Mouse (Mus musculus) neural tube, embryonic 14.5 days (tissue): Measurements from ENCODE around the gene Tulp4. TPM values are rescaled to one million over a fixed set of nuclear protein-coding genes. Genes with fewer than 3 reads are reported as not detected.

Source experiments
- ATAC-seq: fragments of 200-750 bp; cut with Nextera tagmentation; 2 replicates; pipeline ENCODE4 v1.8.0; 2017; ENCODE audit warnings: low read depth, mild to moderate bottlenecking, moderate TSS enrichment, moderate library complexity
- H3K27ac ChIP-seq: fragments of 300-500 bp; sonication (generic); 2 replicates; pipeline ENCODE4 v1.5.1; 2014; ENCODE audit warnings: low read depth, mild to moderate bottlenecking, control low read depth, low read length, moderate library complexity, mixed read lengths
- H3K27me3 ChIP-seq: fragments of 300-500 bp; sonication (generic); 2 replicates; pipeline ENCODE4 v1.6.1; 2014; ENCODE audit warnings: low read length; ENCODE audit not compliant: control insufficient read depth, insufficient read depth
- H3K36me3 ChIP-seq: fragments of 300-500 bp; sonication (generic); 2 replicates; pipeline ENCODE4 v1.6.1; 2014; ENCODE audit warnings: low read length, mixed read lengths; ENCODE audit not compliant: control insufficient read depth, insufficient read depth
- H3K4me1 ChIP-seq: fragments of 300-500 bp; sonication (generic); 2 replicates; pipeline ENCODE4 v1.6.1; 2014; ENCODE audit warnings: low read length; ENCODE audit not compliant: control insufficient read depth, insufficient read depth
- H3K4me2 ChIP-seq: fragments of 300-500 bp; sonication (generic); 2 replicates; pipeline ENCODE4 v1.6.1; 2014; ENCODE audit warnings: mild to moderate bottlenecking, low read depth, low read length, control low read depth
- H3K4me3 ChIP-seq: fragments of 300-500 bp; sonication (generic); 2 replicates; pipeline ENCODE4 v1.5.1; 2014; ENCODE audit warnings: low read depth, low read length, control low read depth, mixed read lengths
- H3K9ac ChIP-seq: fragments of 300-500 bp; sonication (generic); replicated peaks from 2 replicates; pipeline ENCODE4 v1.6.1; 2014; ENCODE audit warnings: low read depth, mild to moderate bottlenecking, control low read depth, low read length, mixed read lengths
- H3K9me3 ChIP-seq: fragments of 300-500 bp; sonication (generic); 2 replicates; pipeline ENCODE4 v1.6.1; 2016; ENCODE audit warnings: low read length; ENCODE audit not compliant: control insufficient read depth
- WGBS: fragments of 180-500 bp; shearing (Covaris S2); extraction: QIAGEN DNeasy Blood & Tissue Kit; methylation state at CpG from one replicate; pipeline ENCODE4 v1.1.7; 2014; 5-methylcytosine and 5-hydroxymethylcytosine counted together
- polyA plus RNA-seq: library from polyadenylated mRNA; unstranded; fragments of >200 nt; fragmentation: Nextera tagmentation; extraction: Ambion mirVana; gene quantifications from 2 replicates; pipeline ENCODE4 v1.2.1, GENCODE M21; 2014

Gene Tulp4
- polyA plus RNA-seq, 1 experiment from 2014 or later: 238 TPM

DNA sequence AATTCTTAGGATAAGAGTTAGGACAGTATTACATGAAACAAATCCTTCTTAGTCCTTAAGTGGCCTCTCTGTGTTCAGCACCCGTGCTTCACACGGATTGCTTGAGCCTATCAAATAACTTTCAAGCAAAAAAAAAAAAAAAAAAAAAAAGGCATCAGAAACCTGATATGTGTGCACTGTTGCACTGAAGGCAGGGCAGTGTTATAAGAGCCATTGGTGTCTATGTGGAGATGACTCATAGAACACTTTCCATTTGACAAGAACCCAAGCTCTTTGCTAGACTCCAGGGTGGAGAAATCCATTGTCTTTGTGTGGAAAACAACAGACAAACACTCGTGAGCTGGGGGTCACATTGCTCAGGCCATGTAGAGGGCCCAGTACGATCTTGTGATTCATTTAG lies 58.7 kb downstream of the Tulp4 start:
- Histone ChIP-seq H3K27ac (no peak overlapping the region), H3K36me3 (no peaks in the 10 kb centered on the region), H3K9ac (no peak overlapping the region), H3K27me3 (no peaks in the 10 kb centered on the region), H3K9me3 (no peaks in the 10 kb centered on the region), H3K4me2 (no peak overlapping the region), H3K4me1 (no peaks in the 10 kb centered on the region), H3K4me3 (no peak overlapping the region)
- ATAC-seq: no peak
- 63% methylated on average over 4 of the region's 4 CpGs for whole genome bisulfite sequencing

DNA sequence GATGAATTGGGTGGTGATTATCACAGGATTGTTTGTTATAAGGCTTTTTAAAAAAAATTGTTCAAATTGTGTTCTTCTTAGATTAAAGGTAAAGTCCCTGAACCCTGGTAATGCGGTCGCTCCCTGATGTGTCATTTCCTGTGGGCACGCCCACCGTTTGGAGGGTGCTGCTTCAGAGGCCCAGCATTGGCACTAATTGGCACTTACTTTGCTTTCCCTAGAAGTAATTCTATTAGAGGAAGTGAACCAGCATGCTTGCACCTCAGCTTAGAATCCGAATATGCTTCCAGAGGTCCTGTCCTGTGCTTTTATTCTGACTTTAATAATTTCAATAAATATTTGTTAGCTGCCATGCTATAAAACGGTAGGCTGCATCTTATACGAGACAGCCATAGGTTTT lies 66.2 kb downstream of the Tulp4 start:
- WGBS: 82% methylated on average over 7 of the region's 7 CpGs
- Histone ChIP-seq H3K27me3 (no peaks in the 10 kb centered on the region), H3K4me1 (peaks cover 4% of the 10 kb centered on the region; the same call in 1 of the 2 replicates), H3K9ac (no peak overlapping the region), H3K9me3 (no peaks in the 10 kb centered on the region), H3K4me3 (no peak overlapping the region), H3K27ac (no peak overlapping the region), H3K4me2 (no peak overlapping the region), H3K36me3 (no peaks in the 10 kb centered on the region)
- no peak for ATAC-seq

DNA sequence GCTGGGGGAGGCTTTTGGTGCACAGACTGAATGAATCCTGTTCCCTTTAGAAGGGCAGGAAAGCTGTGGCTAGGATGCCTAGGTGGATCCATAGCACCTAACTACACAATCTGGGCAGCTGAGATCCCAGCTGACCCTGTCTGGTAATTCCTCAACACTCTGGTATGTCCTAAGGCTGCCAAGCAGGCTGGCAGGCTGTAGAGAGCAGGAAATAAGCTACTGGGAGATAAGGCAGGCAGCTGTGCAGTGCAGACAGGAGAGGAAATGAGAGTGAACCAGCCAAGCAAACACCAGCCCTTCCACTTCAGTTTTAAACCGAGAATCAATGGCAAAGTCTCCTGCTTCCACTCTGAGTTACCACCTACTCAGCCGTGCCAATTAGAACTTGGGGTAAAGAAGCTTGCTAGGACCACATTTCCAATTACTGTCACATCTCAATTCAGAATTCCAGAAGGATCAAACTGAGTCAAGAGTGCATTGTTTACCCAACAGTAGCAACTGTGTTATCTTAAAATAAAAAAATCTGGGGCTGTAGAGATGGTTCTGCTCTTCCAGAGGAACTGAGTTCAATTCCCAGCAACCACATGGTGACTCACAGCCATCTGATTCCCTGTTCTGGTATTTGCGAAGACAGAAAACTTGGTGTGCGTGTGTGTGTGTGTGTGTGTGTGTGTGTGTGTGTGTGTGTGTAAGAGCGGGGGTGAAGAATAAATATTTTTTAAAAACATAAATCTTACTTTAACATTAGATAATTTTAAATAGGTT lies 66.9 kb downstream of the Tulp4 start:
- no peak for ATAC-seq
- Histone ChIP-seq H3K36me3 (no peaks in the 10 kb centered on the region), H3K4me1 (peaks cover 4% of the 10 kb centered on the region; the same call in 1 of the 2 replicates), H3K27me3 (no peaks in the 10 kb centered on the region), H3K27ac (no peak overlapping the region), H3K9ac (no peak overlapping the region), H3K9me3 (no peaks in the 10 kb centered on the region), H3K4me3 (no peak overlapping the region), H3K4me2 (no peak overlapping the region)
- 83% methylated on average over 5 of the region's 5 CpGs for WGBS

DNA sequence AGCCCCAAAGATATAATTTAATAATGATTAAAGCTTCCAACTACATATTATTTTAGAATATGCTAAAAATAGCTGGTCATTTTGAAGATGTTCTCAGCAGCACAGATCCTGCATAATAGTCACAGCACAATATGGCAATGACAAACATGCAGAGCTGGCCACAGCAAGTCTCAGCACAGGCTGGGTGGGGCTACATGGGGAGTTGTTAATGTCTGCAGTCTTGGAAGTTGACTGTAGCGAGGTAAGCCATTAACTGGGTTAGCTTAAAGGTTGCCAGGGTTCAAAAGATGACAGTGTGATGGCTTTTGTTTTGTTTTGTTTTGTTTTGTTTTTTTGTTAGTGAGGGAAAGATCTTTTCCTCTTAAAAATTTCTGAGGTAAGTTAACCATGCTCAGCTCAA lies 68.3 kb downstream of the Tulp4 start:
- no peak for ATAC-seq
- no peak overlapping the region for H3K27ac ChIP-seq
- H3K9me3 ChIP-seq: no peaks in the 10 kb centered on the region
- no peak overlapping the region for H3K4me3 ChIP-seq
- H3K4me1 ChIP-seq: peaks cover 10% of the 10 kb centered on the region
- no peaks in the 10 kb centered on the region for H3K36me3 ChIP-seq
- WGBS: 73% methylated on average over 1 of the region's 1 CpGs
- no peak overlapping the region for H3K4me2 ChIP-seq
- H3K27me3 ChIP-seq: no peaks in the 10 kb centered on the region
- no peak overlapping the region for H3K9ac ChIP-seq

DNA sequence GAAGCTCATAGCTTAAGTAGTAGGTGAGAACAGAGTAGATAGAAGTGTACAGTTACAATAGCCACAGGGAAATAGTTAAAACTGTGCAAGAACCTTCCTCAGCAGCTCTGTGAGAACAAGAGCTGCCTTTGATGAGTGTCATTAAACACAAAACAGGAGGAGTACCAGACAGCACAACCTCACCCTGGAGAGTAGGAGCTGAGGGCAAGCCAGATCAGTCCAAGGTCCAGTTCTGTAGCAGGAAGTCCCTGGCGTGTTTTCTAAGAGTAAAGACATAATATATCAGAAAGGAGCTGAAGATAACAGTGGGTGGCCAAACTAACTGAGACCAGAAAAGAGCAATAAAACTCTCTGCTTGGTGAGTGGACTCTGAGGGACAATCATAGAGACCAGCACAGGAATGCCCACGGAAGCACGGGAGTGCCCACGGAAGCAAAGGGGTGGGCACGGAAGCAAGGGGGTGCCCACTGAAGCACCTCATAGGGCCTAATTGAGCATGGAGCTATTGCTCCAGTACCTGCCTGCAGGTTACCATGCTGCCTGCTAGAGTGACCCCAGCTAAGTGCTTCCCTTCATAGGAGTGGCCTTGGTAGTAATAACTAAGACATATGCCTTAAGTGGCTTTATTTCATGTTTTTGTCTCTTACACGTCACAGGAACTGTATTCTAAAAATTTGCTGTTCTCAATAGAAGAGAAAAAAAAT lies 72.5 kb downstream of the Tulp4 start:
- WGBS: 70% methylated on average over 6 of the region's 6 CpGs
- H3K27ac ChIP-seq: no peak overlapping the region
- ATAC-seq: no peak

DNA sequence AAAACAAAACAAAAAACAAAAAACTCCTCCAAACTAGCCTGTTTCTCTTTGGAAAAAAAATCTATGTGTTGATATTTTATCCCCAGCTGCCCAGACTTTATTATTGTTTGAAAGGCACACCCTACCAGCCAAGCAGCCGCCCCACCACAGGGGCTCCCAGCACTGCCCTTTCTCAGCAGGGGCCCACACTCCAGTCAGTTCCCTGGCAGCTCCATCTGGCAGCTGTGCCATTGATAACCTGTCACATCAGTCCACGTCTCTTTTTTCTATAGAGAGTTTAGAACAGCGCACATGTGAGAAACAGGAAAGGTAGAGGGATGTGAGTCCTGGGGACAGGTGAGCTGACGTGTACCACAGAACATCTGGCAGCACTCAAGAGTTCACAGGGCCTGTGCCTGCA lies 73.2 kb downstream of the Tulp4 start:
- 22% methylated on average over 4 of the region's 4 CpGs for WGBS
- ATAC-seq: no peak
- no peaks in the 10 kb centered on the region for H3K36me3 ChIP-seq
- no peaks in the 10 kb centered on the region for H3K9me3 ChIP-seq
- no peaks in the 10 kb centered on the region for H3K27me3 ChIP-seq
- H3K27ac ChIP-seq: no peak overlapping the region
- H3K9ac ChIP-seq: no peak overlapping the region
- H3K4me1 ChIP-seq: peaks cover 12% of the 10 kb centered on the region
- H3K4me3 ChIP-seq: no peak overlapping the region
- no peak overlapping the region for H3K4me2 ChIP-seq

More for the DNA sequence above, 72.5 kb downstream of the Tulp4 start:
- Histone ChIP-seq H3K4me3 (no peak overlapping the region), H3K27me3 (no peaks in the 10 kb centered on the region), H3K4me1 (peaks cover 12% of the 10 kb centered on the region), H3K9me3 (no peaks in the 10 kb centered on the region), H3K36me3 (no peaks in the 10 kb centered on the region), H3K9ac (no peak overlapping the region), H3K4me2 (no peak overlapping the region)

DNA sequence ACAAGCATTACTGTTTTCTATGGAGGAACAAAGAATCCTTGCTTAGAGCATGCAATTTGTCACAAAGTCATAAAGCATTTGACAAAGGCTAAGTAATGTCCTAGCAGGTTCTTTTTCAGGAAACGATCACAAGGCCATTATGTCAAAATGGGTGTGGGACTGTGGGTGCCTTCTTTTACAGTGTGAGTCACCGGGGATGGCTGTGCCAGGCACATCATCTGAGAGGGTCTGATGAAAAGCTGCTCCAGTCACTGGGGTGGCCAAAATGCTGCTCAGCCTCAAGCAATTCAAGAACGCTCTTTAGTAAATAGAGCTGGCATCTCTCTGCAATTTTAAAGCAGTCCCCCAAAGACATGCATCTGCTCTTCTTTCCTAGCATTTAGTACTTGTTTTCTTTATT lies 74.2 kb downstream of the Tulp4 start:
- 5% methylated on average over 3 of the region's 3 CpGs for WGBS
- H3K4me2 ChIP-seq: no peak overlapping the region
- ATAC-seq: peak; percentile 75; the same call in 1 of the 2 replicates
- peak overlapping the region; percentile 44 for H3K27ac ChIP-seq
- H3K4me1 ChIP-seq: peaks cover 12% of the 10 kb centered on the region
- H3K36me3 ChIP-seq: 0 out of 2 replicates have a peak, but pooled peaks cover 7% of the 10 kb centered on the region
- H3K9me3 ChIP-seq: no peaks in the 10 kb centered on the region
- no peak overlapping the region for H3K9ac ChIP-seq
- H3K27me3 ChIP-seq: no peaks in the 10 kb centered on the region
- no peak overlapping the region for H3K4me3 ChIP-seq

DNA sequence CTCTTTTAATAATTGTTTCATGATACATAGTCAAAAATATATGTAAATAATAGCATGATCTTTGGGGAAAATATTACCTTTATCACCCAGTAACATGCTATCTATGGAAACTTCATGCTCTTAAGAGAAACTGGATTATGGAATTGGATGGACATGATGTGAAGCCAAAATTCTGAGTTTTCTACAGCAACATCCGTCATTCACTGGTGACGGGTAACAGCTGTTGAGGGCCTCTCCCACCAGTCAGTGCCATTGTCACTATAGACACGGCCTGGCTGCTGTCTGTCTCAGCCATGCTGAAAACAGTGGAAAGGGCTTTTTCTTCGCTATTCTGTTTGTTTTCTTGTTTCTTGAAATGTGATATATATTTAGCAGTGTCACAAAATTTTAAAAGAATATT lies 76.5 kb downstream of the Tulp4 start:
- H3K36me3 ChIP-seq: peaks cover 24% of the 10 kb centered on the region
- 54% methylated on average over 4 of the region's 4 CpGs for WGBS
- ATAC-seq: no peak

DNA sequence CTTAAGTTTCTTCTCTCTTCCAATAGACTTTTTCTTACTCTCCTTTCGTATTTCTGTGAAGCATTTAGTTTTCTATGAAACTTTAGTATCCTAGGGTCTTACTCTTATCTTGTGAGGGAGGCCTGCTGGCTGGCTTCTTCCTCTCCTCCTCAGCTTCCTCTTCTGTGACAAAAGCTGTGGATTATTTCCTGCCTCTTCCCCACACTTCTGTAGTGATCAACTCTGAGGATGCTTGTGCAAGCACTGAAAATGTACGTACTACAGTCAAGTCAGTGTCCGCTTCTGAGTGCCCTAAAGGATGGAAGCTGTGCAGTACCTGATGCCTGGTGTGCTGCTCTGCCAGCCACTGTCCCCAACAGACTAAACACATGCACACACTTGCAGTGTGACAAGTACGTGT lies 80.4 kb downstream of the Tulp4 start:
- H3K9ac ChIP-seq: no peak overlapping the region
- H3K27ac ChIP-seq: no peak overlapping the region
- ATAC-seq: no peak
- peaks cover 24% of the 10 kb centered on the region for H3K36me3 ChIP-seq
- WGBS: 95% methylated on average over 4 of the region's 4 CpGs
- no peaks in the 10 kb centered on the region for H3K4me1 ChIP-seq
- H3K4me2 ChIP-seq: no peak overlapping the region
- H3K27me3 ChIP-seq: no peaks in the 10 kb centered on the region
- no peaks in the 10 kb centered on the region for H3K9me3 ChIP-seq
- H3K4me3 ChIP-seq: no peak overlapping the region

More for the DNA sequence above, 76.5 kb downstream of the Tulp4 start:
- no peaks in the 10 kb centered on the region for H3K27me3 ChIP-seq
- H3K4me3 ChIP-seq: no peak overlapping the region
- no peak overlapping the region for H3K4me2 ChIP-seq
- no peak overlapping the region for H3K27ac ChIP-seq
- H3K9ac ChIP-seq: no peak overlapping the region
- peaks cover 12% of the 10 kb centered on the region for H3K4me1 ChIP-seq
- no peaks in the 10 kb centered on the region for H3K9me3 ChIP-seq
